Mouse (Mus musculus) liver, adult (tissue): Measurements from ENCODE around the gene Adgrg5.

Experiments used
- GATA4 ChIP-seq: IDR thresholded peaks from 2 replicates; pipeline ENCODE4 v1.6.1; 2014; ENCODE audit warnings: mild to moderate bottlenecking, low read length; ENCODE audit not compliant: insufficient replicate concordance

Gene Adgrg5

GRCm38 (mm10) chr8:94950458-94950857 lies 27.0 kb downstream of the Adgrg5 start:
- no peak for TF ChIP-seq GATA4

GRCm38 (mm10) chr8:94952086-94952485 lies 28.6 kb downstream of the Adgrg5 start:
- no peak for TF ChIP-seq GATA4

GRCm38 (mm10) chr8:94953624-94954367 lies 30.3 kb downstream of the Adgrg5 start:
- TF ChIP-seq GATA4 = no peak

GRCm38 (mm10) chr8:94954368-94954737 lies 30.9 kb downstream of the Adgrg5 start:
- no peak for TF ChIP-seq GATA4

GRCm38 (mm10) chr8:94954921-94955758 lies 31.6 kb downstream of the Adgrg5 start:
- no peak for TF ChIP-seq GATA4

- TF ChIP-seq GATA4 = no peak
Observed at GRCm38 (mm10) chr8:94956078-94956574, 32.6 kb downstream of the Adgrg5 start.

- no peak for TF ChIP-seq GATA4
Observed at GRCm38 (mm10) chr8:94962201-94962600, 38.7 kb downstream of the Adgrg5 start.

GRCm38 (mm10) chr8:94964828-94965227 lies 41.3 kb downstream of the Adgrg5 start:
- no peak for TF ChIP-seq GATA4

- no peak for TF ChIP-seq GATA4
Observed at GRCm38 (mm10) chr8:94966578-94966977, 43.1 kb downstream of the Adgrg5 start.

GRCm38 (mm10) chr8:94967071-94967470 lies 43.6 kb downstream of the Adgrg5 start:
- TF ChIP-seq GATA4 = no peak

- TF ChIP-seq GATA4 = no peak
Observed at GRCm38 (mm10) chr8:94967554-94967953, 44.1 kb downstream of the Adgrg5 start.

GRCm38 (mm10) chr8:94973270-94973669 lies 49.8 kb downstream of the Adgrg5 start:
- no peak for TF ChIP-seq GATA4

- TF ChIP-seq GATA4 = no peak
Observed at GRCm38 (mm10) chr8:94973786-94974185, 50.3 kb downstream of the Adgrg5 start.

- TF ChIP-seq GATA4 = no peak
Observed at GRCm38 (mm10) chr8:94974467-94975165, 51.1 kb downstream of the Adgrg5 start, which contains the start of gene Adgrg1. Gene Adgrg1, plus strand, starts transcription at chr8:94974751.

GRCm38 (mm10) chr8:94976651-94977417 lies 53.3 kb downstream of the Adgrg5 start:
- TF ChIP-seq GATA4 = no peak

GRCm38 (mm10) chr8:94978131-94978530 lies 54.6 kb downstream of the Adgrg5 start:
- no peak for TF ChIP-seq GATA4
